ENCODE assay signal across 8 mouse cellular contexts in genomic region chr15:101173421-101174211, GRCm38 (mm10). TPM values are rescaled to one million over a fixed set of nuclear protein-coding genes. Genes with fewer than 3 reads are reported as not detected.
DNase-seq lines count a peak whose midpoint lies in the region; ATAC-seq and TF ChIP-seq lines count a peak whose summit lies in the region.

Acvr1b (plus strand) TSS chr15:101174067.

- peaks cover 61% of the 10 kb centered on the region for H3K4me1 ChIP-seq in E14TG2a.4 (replicated peaks; ENCODE audit: low read depth, low read length)
- peaks cover 37% of the 10 kb centered on the region for H3K4me1 ChIP-seq in forebrain, embryonic 15.5 days
- peaks cover 32% of the 10 kb centered on the region for H3K4me1 ChIP-seq in liver, embryonic 16.5 days (ENCODE audit: control insufficient read depth, low read depth, low read length)
- peaks cover 36% of the 10 kb centered on the region for H3K4me1 ChIP-seq in neural tube, embryonic 12.5 days
- H3K4me1 ChIP-seq in stomach, postnatal 0 days (replicated peaks; ENCODE audit: control insufficient read depth, insufficient read depth) = 0 out of 2 replicates have a peak, but pooled peaks cover 2% of the 10 kb centered on the region

- TF ChIP-seq CTCF in E14TG2a.4 (conservative IDR thresholded peaks at IDR 0.05; ENCODE audit: low read length) = no peak
- no peak for TF ChIP-seq CTCF in stomach, postnatal 0 days (IDR thresholded peaks at IDR 0.05; ENCODE audit: low read depth)

- H3K27ac ChIP-seq in forebrain, embryonic 15.5 days (replicated peaks) = peak within 1 kb of the TSS; percentile 85
- H3K27ac ChIP-seq in liver, embryonic 16.5 days (ENCODE audit: low read length) = peak within 1 kb of the TSS; percentile 74
- H3K27ac ChIP-seq in neural tube, embryonic 12.5 days = peak within 1 kb of the TSS; percentile 68; the same call in 1 of the 2 replicates
- H3K27ac ChIP-seq in stomach, postnatal 0 days (replicated peaks) = peak within 1 kb of the TSS; percentile 94

- under 1% methylated on average over 49 of the region's 87 CpGs for WGBS in forebrain, embryonic 15.5 days
- 1% methylated on average over 42 of the region's 87 CpGs for WGBS in large intestine, adult 2 months
- under 1% methylated on average over 20 of the region's 87 CpGs for WGBS in liver, embryonic 16.5 days (ENCODE audit: insufficient replicate concordance)
- WGBS in neural tube, embryonic 12.5 days = under 1% methylated on average over 50 of the region's 87 CpGs
- WGBS in stomach, postnatal 0 days = under 1% methylated on average over 22 of the region's 87 CpGs

- H3K27me3 ChIP-seq in E14TG2a.4 (ENCODE audit: insufficient read depth, low read length) = peaks cover 18% of the 10 kb centered on the region
- no peaks in the 10 kb centered on the region for H3K27me3 ChIP-seq in forebrain, embryonic 15.5 days
- H3K27me3 ChIP-seq in liver, embryonic 16.5 days (ENCODE audit: control insufficient read depth, insufficient read depth, low read depth, low read length) = peaks cover 18% of the 10 kb centered on the region
- no peaks in the 10 kb centered on the region for H3K27me3 ChIP-seq in neural tube, embryonic 12.5 days (replicated peaks)
- no peaks in the 10 kb centered on the region for H3K27me3 ChIP-seq in stomach, postnatal 0 days (ENCODE audit: control insufficient read depth, insufficient read depth, low read length)

- peak within 1 kb of the TSS; percentile 66 for H3K4me2 ChIP-seq in forebrain, embryonic 15.5 days (replicated peaks)
- peak within 1 kb of the TSS; percentile 81 for H3K4me2 ChIP-seq in liver, embryonic 16.5 days (ENCODE audit: low read depth, low read length)
- H3K4me2 ChIP-seq in neural tube, embryonic 12.5 days (replicated peaks) = peak within 1 kb of the TSS; percentile 91
- peak within 1 kb of the TSS; percentile 84 for H3K4me2 ChIP-seq in stomach, postnatal 0 days (replicated peaks; ENCODE audit: low read depth)

- no peaks in the 10 kb centered on the region for H3K36me3 ChIP-seq in E14TG2a.4 (ENCODE audit: insufficient read depth, low read length)
- H3K36me3 ChIP-seq in forebrain, embryonic 15.5 days = no peaks in the 10 kb centered on the region
- H3K36me3 ChIP-seq in liver, embryonic 16.5 days (ENCODE audit: control insufficient read depth, insufficient read depth) = no peaks in the 10 kb centered on the region
- no peaks in the 10 kb centered on the region for H3K36me3 ChIP-seq in neural tube, embryonic 12.5 days
- H3K36me3 ChIP-seq in stomach, postnatal 0 days (ENCODE audit: control insufficient read depth, insufficient read depth, low read length) = no peaks in the 10 kb centered on the region

- no peaks in the 10 kb centered on the region for H3K9me3 ChIP-seq in E14TG2a.4 (ENCODE audit: low read length)
- H3K9me3 ChIP-seq in forebrain, embryonic 15.5 days = no peaks in the 10 kb centered on the region
- no peaks in the 10 kb centered on the region for H3K9me3 ChIP-seq in liver, embryonic 16.5 days (replicated peaks; ENCODE audit: control insufficient read depth, low read length)
- no peaks in the 10 kb centered on the region for H3K9me3 ChIP-seq in neural tube, embryonic 12.5 days
- H3K9me3 ChIP-seq in stomach, postnatal 0 days (ENCODE audit: control insufficient read depth, low read length) = no peaks in the 10 kb centered on the region

- no peak for TF ChIP-seq EP300 in stomach, postnatal 0 days (optimal IDR thresholded peaks at IDR 0.05)

- intact Hi-C loops in heart, postnatal 14 days (cut with DNase I) = no loop called here

- peak within 1 kb of the TSS; percentile 96 for H3K9ac ChIP-seq in forebrain, embryonic 15.5 days (replicated peaks)
- peak within 1 kb of the TSS; percentile 79 for H3K9ac ChIP-seq in liver, embryonic 16.5 days (ENCODE audit: low read depth, low read length)
- H3K9ac ChIP-seq in neural tube, embryonic 12.5 days = peak within 1 kb of the TSS; percentile 94
- H3K9ac ChIP-seq in stomach, postnatal 0 days (ENCODE audit: low read length) = peak within 1 kb of the TSS; percentile 98

- peak within 1 kb of the TSS; percentile 91 for H3K4me3 ChIP-seq in E14TG2a.4 (replicated peaks; ENCODE audit: low read length)
- H3K4me3 ChIP-seq in forebrain, embryonic 15.5 days = peak within 1 kb of the TSS; percentile 79
- peak within 1 kb of the TSS; percentile 72 for H3K4me3 ChIP-seq in liver, embryonic 16.5 days (ENCODE audit: low read depth, low read length)
- peak within 1 kb of the TSS; percentile 87 for H3K4me3 ChIP-seq in neural tube, embryonic 12.5 days
- H3K4me3 ChIP-seq in stomach, postnatal 0 days (ENCODE audit: low read depth, low read length) = peak within 1 kb of the TSS; percentile 96

- DNase-seq in c-Kit-positive CD71-positive TER-119-positive erythroid progenitor cells, embryonic 14.5 days (ENCODE audit: low spot score) = peak; percentile 75
- peak; percentile 94 to 97 for DNase-seq in heart, postnatal 14 days
- no peak for DNase-seq in large intestine, adult 2 months (ENCODE audit: low read depth, low spot score)
- DNase-seq in stomach, postnatal 0 days (ENCODE audit: low spot score) = peak; percentile 95

- ATAC-seq in forebrain, embryonic 15.5 days (replicated peaks) = peak; percentile 88
- peak; percentile 91 for ATAC-seq in liver, embryonic 16.5 days (ENCODE audit: low read depth)
- peak; percentile 88 for ATAC-seq in neural tube, embryonic 12.5 days (ENCODE audit: low FRiP score, low read depth)
- ATAC-seq in stomach, postnatal 0 days (ENCODE audit: low FRiP score, low TSS enrichment) = peak; percentile 88

RNA-seq across cellular contexts. Expression of gene Acvr1b, which starts in this region (rescaled TPM):
- 22.6 and 22.8 TPM in 2 replicates for polyA plus RNA-seq in forebrain, embryonic 15.5 days (2015; fragmentation: Nextera tagmentation; extraction: Ambion mirVana)
- 10 to 100 TPM; 14.5 to 14.7 TPM for total RNA-seq in heart, postnatal 14 days (2021)
- polyA plus RNA-seq in large intestine, adult 2 months (2012; rRNA removed) = 31.7 and 40.5 TPM in 2 replicates
- polyA plus RNA-seq in liver, embryonic 16.5 days (2015; fragmentation: Nextera tagmentation; extraction: Ambion mirVana) = 2.0 and 2.1 TPM in 2 replicates
- 15.9 and 17.6 TPM in 2 replicates for polyA plus RNA-seq in neural tube, embryonic 12.5 days (2016; fragmentation: Nextera tagmentation; extraction: Ambion mirVana)
- 6.9 and 8.1 TPM in 2 replicates for polyA plus RNA-seq in stomach, postnatal 0 days (2015; fragmentation: Nextera tagmentation; extraction: Ambion mirVana)
